8 mouse cellular contexts compared by ENCODE assay signal in genomic region chr16:28928815-28929685, GRCm38 (mm10). TPM values are rescaled to one million over a fixed set of nuclear protein-coding genes. Genes with fewer than 3 reads are reported as not detected.
A peak's percentile ranks its signal among the peaks of the same experiment; 100 is the strongest.
DNase-seq lines count a peak whose midpoint lies in the region; ATAC-seq and TF ChIP-seq lines count a peak whose summit lies in the region.
"Had no signal": no experiment of that assay in that cellular context is flagged by ENCODE, and none has a peak within 500 bp of the region (broad histone marks: within the 10 kb centered on the region; RNA-seq: fewer than 3 reads in every experiment).

Mb21d2 (minus strand) TSS chr16:28929673.

- peak within 1 kb of the TSS; percentile 96 for H3K27ac ChIP-seq in intestine, postnatal 0 days (ENCODE audit: low read depth, low read length)
- H3K27ac ChIP-seq in macrophage, result no peak within 1 kb of the TSS

- under 1% methylated on average over 73 of the region's 73 CpGs for WGBS in intestine, postnatal 0 days
- 2% methylated on average over 73 of the region's 73 CpGs for WGBS in macrophage (ENCODE audit: missing documents)

- H3K9ac ChIP-seq in intestine, postnatal 0 days (ENCODE audit: low read depth, low read length), result peak within 1 kb of the TSS; percentile 84

- no peaks in the 10 kb centered on the region for H3K36me3 ChIP-seq in intestine, postnatal 0 days (ENCODE audit: control insufficient read depth, insufficient read depth)
- H3K36me3 ChIP-seq in macrophage (ENCODE audit: inconsistent target), result no peaks in the 10 kb centered on the region

- H3K9me3 ChIP-seq in intestine, postnatal 0 days (ENCODE audit: control insufficient read depth), result no peaks in the 10 kb centered on the region

- H3K4me2 ChIP-seq in intestine, postnatal 0 days (replicated peaks; ENCODE audit: low read depth), result peak within 1 kb of the TSS; percentile 95

- peak; percentile 23 to 39 for DNase-seq in adrenal gland, postnatal 4 days (ENCODE audit: low spot score in 2 of 2)
- peak; percentile 76 for DNase-seq in embryo, embryonic 9.5 days (ENCODE audit: extremely low spot score)
- no peak for DNase-seq in gonadal fat pad, adult 2 months (ENCODE audit: low read depth)
- DNase-seq in left cerebral cortex, postnatal 10 days (ENCODE audit: extremely low spot score in 1 of 2, low spot score in 2 of 2), result peak; percentile 34 to 75
- DNase-seq in right cerebral cortex, postnatal 4 days, result peak; percentile 56

- peak; percentile 39 for ATAC-seq in intestine, postnatal 0 days

- 0 out of 2 replicates have a peak, but pooled peaks cover 5% of the 10 kb centered on the region for H3K4me1 ChIP-seq in intestine, postnatal 0 days (replicated peaks; ENCODE audit: control insufficient read depth, insufficient read depth, low read length)

- no peaks in the 10 kb centered on the region for H3K79me2 ChIP-seq in macrophage (ENCODE audit: inconsistent target)

- no peaks in the 10 kb centered on the region for H3K27me3 ChIP-seq in intestine, postnatal 0 days (replicated peaks; ENCODE audit: control insufficient read depth, insufficient read depth, low read length)

- intact Hi-C loops in left cerebral cortex, postnatal 10 days (cut with DNase I), result loop anchor here (5.0 to 10.0 kb wide), 2 partner anchors 87 to 636 kb away; no protein-coding TSS in a partner anchor

- TF ChIP-seq CTCF in intestine, postnatal 0 days (IDR thresholded peaks at IDR 0.05; ENCODE audit: low read depth), result no peak

- H3K4me3 ChIP-seq in intestine, postnatal 0 days (ENCODE audit: low read depth, low read length), result peak within 1 kb of the TSS; percentile 90
- peak within 1 kb of the TSS; percentile 6; the same call in 1 of the 2 replicates for H3K4me3 ChIP-seq in macrophage (ENCODE audit: inconsistent target)

RNA-seq across cellular contexts. Expression of gene Mb21d2, which starts in this region (rescaled TPM):
- 10 to 100 TPM; 16.5 to 19.3 TPM for total RNA-seq in adrenal gland, postnatal 4 days (2021)
- polyA plus RNA-seq in gonadal fat pad, adult 2 months (2012; rRNA removed), result 6.1 and 12.2 TPM in 2 replicates
- polyA plus RNA-seq in intestine, postnatal 0 days (2015; fragmentation: Nextera tagmentation; extraction: Ambion mirVana), result 6.6 and 6.8 TPM in 2 replicates
- total RNA-seq in left cerebral cortex, postnatal 10 days (2021), result 10 to 100 TPM; 45.4 to 46.3 TPM
- total RNA-seq in macrophage (2018; cell fraction: chromatin; rRNA removed), result 1 to 10 TPM in 3 of 26 experiments, under 1 TPM in 7, not detected in 16; 0.24 to 1.7 (median 0.40) TPM
- total RNA-seq in macrophage (2018; cell fraction: cytosol; rRNA removed), result 1 to 10 TPM in 1 of 26 experiments, under 1 TPM in 25; 0.18 to 1.0 (median 0.40) TPM
- total RNA-seq in macrophage (2018; cell fraction: nucleus; rRNA removed), result 1 to 10 TPM in 1 of 26 experiments, under 1 TPM in 19, not detected in 6; 0.14 to 1.2 (median 0.38) TPM
- 0.14 to 0.52 TPM (median 0.30 TPM) in 3 replicates for polyA plus RNA-seq in macrophage (2018)
- total RNA-seq: neutrophil, adult 5-6 weeks had no signal
